Mouse (Mus musculus) hindbrain, postnatal 0 days (tissue): ENCODE measurements around the gene Gpr142. TPM values are rescaled to one million over a fixed set of nuclear protein-coding genes. Genes with fewer than 3 reads are reported as not detected.

ENCODE experiments used
- ATAC-seq: fragments of 200-750 bp; cut with Nextera tagmentation; 2 replicates; pipeline ENCODE4 v1.8.0; 2017; ENCODE audit warnings: mild to moderate bottlenecking, moderate TSS enrichment, moderate library complexity
- DNase-seq: peaks from one replicate; pipeline ENCODE4 v3.0.0-alpha.2; 2015; ENCODE audit warnings: low spot score
- H3K27ac ChIP-seq: fragments of 300-500 bp; sonication (generic); 2 replicates; pipeline ENCODE4 v1.5.1; 2014; ENCODE audit warnings: mild to moderate bottlenecking
- H3K27me3 ChIP-seq: fragments of 300-500 bp; sonication (generic); 2 replicates; pipeline ENCODE4 v1.6.1; 2014; ENCODE audit warnings: low read length, mixed read lengths; ENCODE audit not compliant: insufficient read depth
- H3K36me3 ChIP-seq: fragments of 300-500 bp; sonication (generic); 2 replicates; pipeline ENCODE4 v1.6.1; 2014; ENCODE audit warnings: low read length, mixed read lengths; ENCODE audit not compliant: insufficient read depth
- H3K4me1 ChIP-seq: fragments of 300-500 bp; sonication (generic); 2 replicates; pipeline ENCODE4 v1.6.1; 2014; ENCODE audit warnings: antibody characterized with exemption, low read length, mixed read lengths; ENCODE audit not compliant: insufficient read depth
- H3K4me2 ChIP-seq: fragments of 300-500 bp; sonication (generic); 2 replicates; pipeline ENCODE4 v1.6.1; 2014; ENCODE audit warnings: low read depth, mild to moderate bottlenecking, low read length, moderate library complexity, mixed read lengths
- H3K4me3 ChIP-seq: fragments of 300-500 bp; sonication (generic); 2 replicates; pipeline ENCODE4 v1.5.1; 2014; ENCODE audit warnings: low read length
- H3K9ac ChIP-seq: fragments of 300-500 bp; sonication (generic); replicated peaks from 2 replicates; pipeline ENCODE4 v1.6.1; 2014; ENCODE audit warnings: mild to moderate bottlenecking, low read length, moderate library complexity, mixed read lengths
- H3K9me3 ChIP-seq: fragments of 300-500 bp; sonication (generic); 2 replicates; pipeline ENCODE4 v1.6.1; 2016; ENCODE audit warnings: low read length, mixed read lengths
- CTCF ChIP-seq: IDR thresholded peaks from 2 replicates; pipeline ENCODE4 v1.5.1; 2016; ENCODE audit warnings: antibody characterized with exemption, control low read depth, low read depth
- WGBS: fragments of 180-500 bp; shearing (Covaris S2); extraction: QIAGEN DNeasy Blood & Tissue Kit; methylation state at CpG from one replicate; pipeline ENCODE4 v1.1.7; 2014; 5-methylcytosine and 5-hydroxymethylcytosine counted together
- polyA plus RNA-seq: library from polyadenylated mRNA; unstranded; fragments of >200 nt; fragmentation: Nextera tagmentation; extraction: Ambion mirVana; gene quantifications from 2 replicates; pipeline ENCODE4 v1.2.1, GENCODE M21; 2015
- total RNA-seq: library from RNA; depleted of rRNA; stranded (reverse); fragments of >200 nt; gene quantifications from 2 replicates; pipeline ENCODE4 v1.2.3, GENCODE M21; 2014

Gene Gpr142
- total and polyA plus RNA-seq, 2 experiments from 2014 or later = 0.58 TPM; not detected in 1

DNA sequence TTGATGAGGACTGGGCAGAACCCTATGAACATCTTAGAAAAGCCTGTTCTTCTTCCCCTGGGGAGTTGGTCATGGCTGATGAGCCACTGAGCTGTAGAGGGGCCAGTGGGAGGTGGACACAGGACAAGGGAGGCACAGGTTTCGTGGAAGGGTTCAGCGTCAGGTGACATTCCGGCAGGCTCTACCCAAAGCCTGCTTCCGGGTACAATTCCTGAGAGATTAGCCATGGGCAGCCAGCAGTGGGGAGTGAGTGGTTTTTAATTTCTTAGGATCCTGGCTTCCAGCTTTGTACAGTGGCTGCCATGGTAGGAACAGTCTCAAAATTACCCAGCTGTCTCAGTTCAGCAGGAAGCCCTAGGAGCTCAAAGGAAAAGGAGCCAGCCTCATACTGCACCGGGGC is 48.3 kb downstream of the Gpr142 start:
- H3K4me1 ChIP-seq = peaks cover 4% of the 10 kb centered on the region; the same call in 1 of the 2 replicates
- no peak overlapping the region for H3K4me2 ChIP-seq
- H3K27me3 ChIP-seq = peaks cover 9% of the 10 kb centered on the region
- H3K4me3 ChIP-seq = no peak overlapping the region
- no peaks in the 10 kb centered on the region for H3K36me3 ChIP-seq
- H3K9me3 ChIP-seq = no peaks in the 10 kb centered on the region
- no peak for ATAC-seq
- no peak overlapping the region for H3K9ac ChIP-seq
- no peak for TF ChIP-seq CTCF
- no peak overlapping the region for H3K27ac ChIP-seq
- 78% methylated on average over 5 of the region's 5 CpGs for whole genome bisulfite sequencing
- DNase-seq = no peak

- H3K9ac ChIP-seq = no peak overlapping the region
- DNase-seq = no peak
- no peak overlapping the region for H3K4me2 ChIP-seq
- H3K4me1 ChIP-seq = peaks cover 4% of the 10 kb centered on the region; the same call in 1 of the 2 replicates
- no peak overlapping the region for H3K27ac ChIP-seq
- WGBS = 19% methylated on average over 2 of the region's 2 CpGs
- H3K9me3 ChIP-seq = no peaks in the 10 kb centered on the region
- H3K36me3 ChIP-seq = no peaks in the 10 kb centered on the region
- no peak overlapping the region for H3K4me3 ChIP-seq
- ATAC-seq = no peak
- TF ChIP-seq CTCF = no peak
- H3K27me3 ChIP-seq = peaks cover 15% of the 10 kb centered on the region
These were observed 50.8 kb downstream of the Gpr142 start for GRCm38 (mm10) chr11:114849572-114849971.

GRCm38 (mm10) chr11:114850066-114850451 is 51.3 kb downstream of the Gpr142 start:
- H3K9ac ChIP-seq = no peak overlapping the region
- TF ChIP-seq CTCF = no peak
- H3K4me3 ChIP-seq = peak overlapping the region; percentile 62; the same call in 1 of the 2 replicates
- DNase-seq (no peak), ATAC-seq (no peak)
- H3K4me2 ChIP-seq = peak overlapping the region; percentile 99; the same call in 1 of the 2 replicates
- no peaks in the 10 kb centered on the region for H3K36me3 ChIP-seq
- no peak overlapping the region for H3K27ac ChIP-seq
- peaks cover 15% of the 10 kb centered on the region for H3K27me3 ChIP-seq
- 22% methylated on average over 5 of the region's 5 CpGs for WGBS
- H3K4me1 ChIP-seq = peaks cover 4% of the 10 kb centered on the region; the same call in 1 of the 2 replicates
- no peaks in the 10 kb centered on the region for H3K9me3 ChIP-seq

DNA sequence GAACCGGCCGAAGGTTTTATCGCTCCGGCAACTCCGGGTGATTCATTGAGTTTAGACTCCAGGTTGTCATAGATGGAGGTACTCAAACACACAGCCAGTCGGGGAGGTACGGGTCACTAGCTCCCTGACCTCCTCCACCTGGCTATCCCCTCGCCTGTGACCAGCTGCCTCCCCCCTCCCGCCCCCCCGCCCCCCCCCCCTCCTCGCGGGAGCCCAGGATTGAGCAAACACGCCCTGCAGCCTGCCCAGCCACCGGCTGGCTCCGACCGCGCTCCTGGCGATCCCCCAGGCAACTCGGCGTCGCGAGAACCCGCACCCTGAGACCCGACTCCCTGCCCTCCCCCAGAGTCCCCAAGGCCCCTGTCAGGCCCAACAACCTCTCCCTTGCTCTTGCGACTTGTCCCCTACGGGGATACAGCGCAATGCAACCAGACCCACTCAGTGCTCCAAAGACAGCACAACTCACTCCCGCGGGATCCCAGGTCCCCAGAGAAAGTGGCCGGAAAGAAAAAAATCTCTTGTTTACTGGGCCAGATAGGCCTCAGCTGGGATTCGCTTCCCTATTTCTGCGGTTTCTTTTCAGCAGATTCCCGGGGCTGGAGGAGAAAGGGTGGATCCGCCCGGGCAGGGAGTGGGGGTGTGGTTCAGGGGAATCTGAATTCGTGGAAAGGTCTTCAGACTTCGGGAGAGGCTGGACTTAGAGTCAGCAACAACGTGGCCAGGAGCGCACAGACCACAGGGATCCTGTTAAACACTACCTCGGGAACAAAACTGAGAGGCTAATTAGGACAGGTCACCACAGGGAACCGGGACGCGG is 51.9 kb downstream of the Gpr142 start, which contains the start of gene Gprc5c:
Gprc5c (plus strand) TSS at position 701 of the 817 bp plus-strand sequence.
- Histone ChIP-seq H3K9ac (peak within 1 kb of the TSS; percentile 58), H3K9me3 (no peaks in the 10 kb centered on the region), H3K27me3 (peaks cover 15% of the 10 kb centered on the region), H3K27ac (peak within 1 kb of the TSS; percentile 64), H3K36me3 (no peaks in the 10 kb centered on the region), H3K4me2 (peak within 1 kb of the TSS; percentile 99), H3K4me3 (peak within 1 kb of the TSS; percentile 62), H3K4me1 (peaks cover 4% of the 10 kb centered on the region; the same call in 1 of the 2 replicates)
- TF ChIP-seq CTCF = no peak
- 2% methylated on average over 36 of the region's 43 CpGs for WGBS
- DNase-seq (peak; percentile 39), ATAC-seq (peak; percentile 27)

- H3K9me3 ChIP-seq = no peaks in the 10 kb centered on the region
- under 1% methylated on average over 27 of the region's 27 CpGs for WGBS
- DNase-seq = peak; percentile 61
- H3K27ac ChIP-seq = peak overlapping the region; percentile 64
- H3K36me3 ChIP-seq = no peaks in the 10 kb centered on the region
- H3K27me3 ChIP-seq = peaks cover 15% of the 10 kb centered on the region
- H3K4me1 ChIP-seq = peaks cover 4% of the 10 kb centered on the region; the same call in 1 of the 2 replicates
- H3K4me2 ChIP-seq = peak overlapping the region; percentile 99
- H3K9ac ChIP-seq = peak overlapping the region; percentile 58
- peak overlapping the region; percentile 62 for H3K4me3 ChIP-seq
- no peak for TF ChIP-seq CTCF
- peak; percentile 73 for ATAC-seq
These were observed 52.5 kb downstream of the Gpr142 start for GRCm38 (mm10) chr11:114851269-114851607.

GRCm38 (mm10) chr11:114851608-114852310 is 53.0 kb downstream of the Gpr142 start:
- Histone ChIP-seq H3K4me3 (peak overlapping the region; percentile 62), H3K4me1 (peaks cover 4% of the 10 kb centered on the region; the same call in 1 of the 2 replicates), H3K36me3 (no peaks in the 10 kb centered on the region), H3K9ac (peak overlapping the region; percentile 58), H3K9me3 (no peaks in the 10 kb centered on the region), H3K27ac (peak overlapping the region; percentile 64), H3K27me3 (peaks cover 15% of the 10 kb centered on the region), H3K4me2 (peak overlapping the region; percentile 99)
- ATAC-seq (peak; percentile 61; the same call in 1 of the 2 replicates), DNase-seq (peak; percentile 67)
- no peak for TF ChIP-seq CTCF
- under 1% methylated on average over 63 of the region's 65 CpGs for WGBS
